ENCODE assay signal across 22 mouse cellular contexts in the genomic region with DNA sequence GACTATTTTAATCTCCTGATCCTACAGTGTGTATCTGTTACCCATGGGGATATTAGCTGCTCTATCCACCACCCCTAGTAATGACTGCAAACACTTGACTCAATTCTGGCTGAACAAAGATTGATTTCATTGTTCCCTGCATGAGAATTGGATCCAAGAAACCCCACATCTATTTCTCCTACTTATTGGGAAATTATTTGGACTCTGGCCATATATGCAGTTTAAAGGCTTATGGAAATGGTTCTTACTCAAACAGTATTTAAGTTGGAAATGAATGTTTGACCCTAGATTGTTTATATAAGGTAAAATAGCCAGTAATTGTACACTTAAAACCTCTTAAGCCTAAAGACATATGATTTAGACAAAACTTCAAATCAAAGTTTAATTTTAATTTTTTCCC.
"Had no signal": no experiment of that assay in that cellular context is flagged by ENCODE, and none has a peak within 500 bp of the region (broad histone marks: within the 10 kb centered on the region; RNA-seq: fewer than 3 reads in every experiment).

No protein-coding gene starts in this region.

- H3K36me3 ChIP-seq: liver, embryonic 12.5 days; liver, embryonic 15.5 days; neural tube, embryonic 12.5 days; neural tube, embryonic 15.5 days had no signal

- H3K27me3 ChIP-seq: liver, embryonic 12.5 days; liver, embryonic 15.5 days; neural tube, embryonic 12.5 days; neural tube, embryonic 15.5 days had no signal

- H3K4me1 ChIP-seq: liver, embryonic 12.5 days; liver, embryonic 15.5 days; neural tube, embryonic 12.5 days; neural tube, embryonic 15.5 days had no signal

- H3K27ac ChIP-seq: kidney, postnatal 0 days; layer of hippocampus, adult 2 months; liver, embryonic 12.5 days; liver, embryonic 15.5 days; neural tube, embryonic 12.5 days; neural tube, embryonic 15.5 days had no signal

- ATAC-seq: intestine, embryonic 16.5 days; liver, embryonic 12.5 days had no signal

- H3K4me2 ChIP-seq: liver, embryonic 12.5 days; liver, embryonic 15.5 days; midbrain, embryonic 11.5 days; neural tube, embryonic 12.5 days; neural tube, embryonic 15.5 days had no signal

- DNase-seq: kidney, adult 18-20 months; kidney, adult 9 months; kidney, postnatal 25 days; layer of hippocampus, adult 9-11 months; liver; lung, adult 18-20 months; lung, postnatal 10 days; lung, postnatal 4 days; midbrain, embryonic 14.5 days; right cerebral cortex, adult 18-20 months; right cerebral cortex, postnatal 25 days; spleen, adult 18-20 months; thymus, adult 18-20 months; thymus, postnatal 36 days had no signal

- H3K9ac ChIP-seq: liver, embryonic 12.5 days; liver, embryonic 15.5 days; neural tube, embryonic 12.5 days; neural tube, embryonic 15.5 days had no signal

- H3K9me3 ChIP-seq: liver, embryonic 12.5 days; liver, embryonic 15.5 days; neural tube, embryonic 12.5 days; neural tube, embryonic 15.5 days had no signal

- H3K4me3 ChIP-seq: layer of hippocampus, adult 2 months; liver, embryonic 12.5 days; liver, embryonic 15.5 days; neural tube, embryonic 12.5 days; neural tube, embryonic 15.5 days had no signal
